Mouse (Mus musculus): ENCODE results near the gene Nckap5.

- TF ChIP-seq CTCF (IDR thresholded peaks at IDR 0.05; ENCODE audit: insufficient read depth, low read depth, low read length) (no peak), POLR2A (IDR thresholded peaks at IDR 0.05; ENCODE audit: insufficient read depth, low read depth, low read length) (no peak)
These were observed 222.0 kb downstream of the Nckap5 start for GRCm38 (mm10) chr1:126608586-126608985.
